Mouse (Mus musculus): ENCODE results near the gene Thada. TPM values are rescaled to one million over a fixed set of nuclear protein-coding genes. Genes with fewer than 3 reads are reported as not detected.

Thada gene
- total RNA-seq, 2 experiments from 2014 or later, result 12.2 to 15.7 TPM

DNA sequence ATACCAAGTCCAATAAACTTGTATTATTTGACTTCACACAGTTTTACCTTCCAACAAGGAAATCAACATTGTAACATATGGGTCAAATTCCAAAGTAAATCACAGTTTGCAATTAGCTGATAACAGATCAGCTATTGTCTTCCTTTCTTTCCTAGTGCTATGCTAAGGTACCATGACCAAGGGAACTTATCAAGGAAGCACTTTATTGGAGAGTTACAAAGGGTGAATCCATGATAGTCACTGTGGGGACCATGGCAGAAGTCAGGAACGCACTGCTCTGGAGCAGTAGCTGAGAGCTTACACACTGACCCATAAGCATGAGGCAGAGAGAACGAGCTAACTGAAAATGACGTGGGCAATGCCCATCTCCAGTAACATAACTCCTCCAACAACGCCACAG is 89.1 kb downstream of the Thada start:
- no peak for DNase-seq (ENCODE audit: extremely low spot score in 1 of 2, low spot score in 1 of 2)

DNA sequence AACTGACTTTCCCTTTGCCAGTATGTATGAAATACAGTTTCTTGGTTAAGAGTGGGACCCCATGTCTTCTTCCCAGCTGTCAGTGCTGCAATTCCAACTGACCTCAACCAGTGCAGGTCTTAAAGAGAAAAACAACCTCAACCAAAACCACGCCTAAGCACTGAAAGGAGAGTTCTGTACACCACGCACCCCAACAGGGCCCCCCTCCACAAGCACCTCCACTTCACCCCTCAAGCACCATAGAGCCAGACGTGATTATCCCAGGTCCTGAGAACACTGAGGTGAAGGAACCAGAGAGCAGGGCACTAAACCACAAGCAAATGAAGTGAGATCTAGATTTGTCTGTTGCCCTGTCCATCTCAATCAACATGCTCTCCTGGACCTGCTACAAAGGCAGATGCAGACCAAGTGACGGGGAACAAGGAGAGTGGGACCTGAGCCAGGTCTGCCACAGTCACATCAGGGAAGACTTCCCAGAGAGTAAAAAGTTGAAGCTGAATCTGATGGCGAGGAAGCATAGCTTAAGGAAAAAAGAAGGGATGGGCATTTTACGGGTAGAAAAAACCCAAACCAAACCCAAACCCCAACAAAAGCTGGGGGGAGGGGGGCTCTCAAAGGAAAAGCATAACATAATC is 93.5 kb downstream of the Thada start:
- no peak for DNase-seq (ENCODE audit: extremely low spot score in 1 of 2, low spot score in 1 of 2)

DNA sequence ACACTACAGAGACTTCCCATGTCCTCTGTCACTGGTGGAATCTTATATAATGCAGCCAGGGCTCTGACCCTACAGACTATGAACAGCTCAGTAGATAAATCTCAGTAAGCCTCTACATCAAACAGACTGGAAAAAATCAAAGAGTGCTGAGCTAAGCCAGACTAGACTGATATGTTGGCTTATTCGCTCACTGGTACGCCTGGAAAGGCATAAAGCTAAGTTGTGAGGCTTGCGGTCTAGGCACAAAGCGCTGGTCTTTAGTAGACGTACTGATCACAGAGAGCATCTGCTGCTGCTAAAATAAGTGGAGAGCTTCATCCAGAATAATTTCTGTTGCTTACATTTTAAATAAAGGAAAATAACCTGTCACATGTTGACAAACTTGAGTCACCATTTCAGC is 95.6 kb downstream of the Thada start:
- no peak for DNase-seq (ENCODE audit: extremely low spot score in 1 of 2, low spot score in 1 of 2)

- DNase-seq (ENCODE audit: extremely low spot score in 1 of 2, low spot score in 1 of 2), result no peak
Measured at GRCm38 (mm10) chr17:84369769-84370168, 96.2 kb downstream of the Thada start.

DNA sequence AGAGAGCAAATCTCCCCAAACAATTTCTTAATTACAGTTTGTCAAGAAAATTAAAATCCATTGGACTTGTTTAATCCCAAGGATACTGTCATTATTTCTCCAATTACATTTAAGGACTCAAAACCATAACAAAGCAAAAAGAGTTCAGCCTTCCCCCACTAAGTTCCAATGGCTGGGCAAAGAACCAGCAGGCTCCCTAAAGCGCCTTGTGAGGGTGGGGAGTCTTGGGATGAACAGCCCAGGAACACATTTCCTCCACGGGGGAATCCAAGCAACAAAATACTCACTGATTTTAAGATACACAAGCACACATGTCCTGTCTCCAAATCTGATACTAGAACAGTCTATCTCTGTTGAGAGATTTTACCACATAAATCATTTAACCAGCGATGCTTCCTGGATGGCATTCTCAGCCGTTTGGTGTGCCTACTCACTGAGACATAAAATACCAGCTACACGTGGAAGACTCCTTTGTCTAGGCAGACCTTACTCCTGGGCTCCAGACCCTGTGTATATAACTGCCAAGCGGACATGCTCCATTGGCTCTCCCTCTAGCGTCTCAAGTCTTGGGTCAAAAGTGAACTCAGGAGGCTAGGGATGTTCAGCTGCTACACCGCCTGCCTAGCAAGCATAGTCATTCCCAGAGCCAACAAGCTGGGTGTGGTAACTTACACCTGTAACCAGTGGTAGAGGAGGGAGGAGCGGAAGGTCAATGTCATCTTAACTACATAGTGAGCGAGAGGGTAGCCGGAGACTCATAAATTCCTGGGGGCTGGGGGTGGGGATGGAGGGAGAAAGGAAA is 97.6 kb downstream of the Thada start:
- no peak for DNase-seq (ENCODE audit: extremely low spot score in 1 of 2, low spot score in 1 of 2)

GRCm38 (mm10) chr17:84367663-84368062 is 98.3 kb downstream of the Thada start:
- DNase-seq (ENCODE audit: extremely low spot score in 1 of 2, low spot score in 1 of 2), result no peak

DNA sequence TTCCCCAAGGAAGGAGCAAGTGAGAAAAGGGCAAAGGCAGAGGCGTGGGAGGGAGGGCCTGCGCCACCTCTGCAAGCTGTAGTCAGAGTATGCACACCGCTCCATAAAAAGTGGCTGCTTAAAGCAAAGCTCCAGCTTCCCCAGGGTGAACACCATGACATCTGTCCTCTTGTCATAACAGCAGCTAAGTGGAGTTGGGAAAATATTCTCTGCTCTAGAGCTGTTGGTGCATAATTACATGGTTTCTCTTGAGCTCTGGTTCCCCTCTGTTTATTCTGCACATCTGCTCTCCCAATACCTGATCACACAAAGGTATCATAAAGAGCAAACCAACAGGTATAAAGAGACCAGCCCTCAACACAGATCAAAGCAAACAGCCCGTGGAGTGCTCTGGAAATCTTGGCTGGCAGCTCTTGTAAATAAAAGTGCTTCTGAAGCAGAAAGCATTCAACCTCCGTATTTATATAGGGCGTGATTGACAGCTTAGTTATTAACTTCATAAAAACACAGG is 100.2 kb downstream of the Thada start:
- no peak for DNase-seq (ENCODE audit: extremely low spot score in 1 of 2, low spot score in 1 of 2)

- no peak for DNase-seq (ENCODE audit: extremely low spot score in 1 of 2, low spot score in 1 of 2)
Measured at GRCm38 (mm10) chr17:84365006-84365716, 100.8 kb downstream of the Thada start.

GRCm38 (mm10) chr17:84363444-84363843 is 102.6 kb downstream of the Thada start:
- no peak for DNase-seq (ENCODE audit: extremely low spot score in 1 of 2, low spot score in 1 of 2)

DNA sequence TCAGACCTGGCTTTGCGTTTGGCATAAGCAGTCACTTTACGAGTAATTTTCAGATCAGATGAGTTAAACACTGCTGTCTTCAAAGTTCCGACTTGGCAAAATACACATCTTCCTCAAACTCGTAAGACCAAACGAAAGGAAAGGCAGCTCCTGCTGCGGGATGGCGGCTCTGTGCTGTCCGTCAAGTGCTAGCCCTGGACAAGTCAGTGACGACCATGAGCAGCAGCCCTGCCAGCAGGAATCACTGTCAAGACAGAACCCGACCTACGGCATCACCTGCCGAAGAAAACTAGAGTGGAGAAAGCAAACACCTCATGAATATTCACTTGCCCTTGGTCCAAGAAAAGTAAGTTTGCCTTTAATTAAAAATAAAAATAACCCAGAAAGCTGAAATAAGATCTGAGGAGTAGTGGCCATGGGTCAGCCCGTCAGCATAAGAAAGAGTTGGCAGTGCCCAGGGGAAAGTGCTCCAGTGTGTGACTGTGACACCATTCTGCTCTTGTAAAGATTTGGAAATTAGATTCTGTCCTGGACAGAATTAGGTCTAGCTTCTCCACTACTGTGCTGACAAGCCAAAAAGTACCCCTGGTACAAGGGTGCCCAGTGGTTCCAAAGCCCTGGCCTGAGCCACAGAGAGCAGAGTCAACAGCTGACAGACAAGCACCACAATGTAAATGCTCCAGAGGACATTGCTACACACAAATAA is 103.3 kb downstream of the Thada start:
- no peak for DNase-seq (ENCODE audit: extremely low spot score in 1 of 2, low spot score in 1 of 2)

GRCm38 (mm10) chr17:84361006-84361405 is 105.0 kb downstream of the Thada start:
- no peak for DNase-seq (ENCODE audit: extremely low spot score in 1 of 2, low spot score in 1 of 2)

- DNase-seq (ENCODE audit: extremely low spot score in 1 of 2, low spot score in 1 of 2), result no peak
Measured at GRCm38 (mm10) chr17:84359810-84360209, 106.2 kb downstream of the Thada start.

- no peak for DNase-seq (ENCODE audit: extremely low spot score in 1 of 2, low spot score in 1 of 2)
Measured at GRCm38 (mm10) chr17:84358951-84359644, 106.9 kb downstream of the Thada start.

DNA sequence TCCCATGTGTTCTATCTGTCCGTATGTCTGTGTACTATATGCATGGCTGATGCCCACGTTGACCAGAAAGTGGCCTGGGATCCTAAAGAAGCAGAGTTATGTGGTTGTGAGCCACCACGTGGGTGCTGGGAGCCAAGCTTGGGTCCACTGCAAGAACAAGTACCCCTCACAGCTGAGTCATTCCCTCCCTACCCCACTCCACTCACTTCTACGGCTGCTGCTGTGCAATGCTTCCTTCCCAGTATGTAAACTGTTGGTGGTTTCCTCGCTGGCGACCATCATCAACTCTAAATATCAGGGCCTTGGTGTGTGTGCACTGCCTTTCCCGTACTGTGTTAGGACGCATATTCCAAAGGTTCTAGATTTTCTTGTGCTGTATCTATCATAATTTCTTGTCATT is 108.2 kb downstream of the Thada start:
- no peak for DNase-seq (ENCODE audit: extremely low spot score in 1 of 2, low spot score in 1 of 2)

GRCm38 (mm10) chr17:84356056-84356887 is 109.7 kb downstream of the Thada start:
- no peak for DNase-seq (ENCODE audit: extremely low spot score in 1 of 2, low spot score in 1 of 2)

GRCm38 (mm10) chr17:84355006-84355405 is 111.0 kb downstream of the Thada start:
- DNase-seq (ENCODE audit: extremely low spot score in 1 of 2, low spot score in 1 of 2), result no peak

- DNase-seq (ENCODE audit: extremely low spot score in 1 of 2, low spot score in 1 of 2), result no peak
Measured at GRCm38 (mm10) chr17:84353902-84354311, 112.1 kb downstream of the Thada start.

- DNase-seq (ENCODE audit: extremely low spot score in 1 of 2, low spot score in 1 of 2), result no peak
Measured at GRCm38 (mm10) chr17:84353224-84353901, 112.6 kb downstream of the Thada start.

GRCm38 (mm10) chr17:84352790-84353154 is 113.2 kb downstream of the Thada start:
- DNase-seq (ENCODE audit: extremely low spot score in 1 of 2, low spot score in 1 of 2), result no peak
